Mouse (Mus musculus) c-Kit-positive CD71-positive TER-119-negative erythroid progenitor cells, embryonic 14.5 days (primary cell): Measurements from ENCODE around the gene Pibf1.

ENCODE experiments used
- DNase-seq: peaks from one replicate; pipeline ENCODE4 v3.0.0-alpha.2; 2013; ENCODE audit warnings: low read depth

Pibf1 gene

GRCm38 (mm10) chr14:99266749-99267148 is 167.5 kb downstream of the Pibf1 start:
- no peak for DNase-seq

DNA sequence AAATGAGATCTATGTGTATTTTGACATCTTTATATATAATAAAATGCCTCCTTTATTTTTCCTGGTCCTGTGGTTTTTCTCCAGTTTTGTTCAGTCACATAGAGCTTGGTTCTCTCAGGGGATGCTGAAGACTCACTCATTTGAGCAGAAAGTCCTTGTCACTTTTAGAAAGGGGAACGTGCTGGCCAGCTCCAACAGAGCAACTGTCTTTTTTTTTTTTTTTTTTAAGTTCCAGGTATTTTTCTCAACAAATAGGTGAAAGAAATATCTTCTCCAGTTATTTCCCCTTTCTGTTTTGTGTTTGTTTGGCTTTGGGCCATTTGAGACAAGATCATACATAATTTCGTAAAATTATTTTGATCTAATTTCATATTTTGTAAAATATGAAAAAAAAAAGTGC is 174.8 kb downstream of the Pibf1 start:
- no peak for DNase-seq

- no peak for DNase-seq
These were observed 176.6 kb downstream of the Pibf1 start for GRCm38 (mm10) chr14:99275827-99276226.

DNA sequence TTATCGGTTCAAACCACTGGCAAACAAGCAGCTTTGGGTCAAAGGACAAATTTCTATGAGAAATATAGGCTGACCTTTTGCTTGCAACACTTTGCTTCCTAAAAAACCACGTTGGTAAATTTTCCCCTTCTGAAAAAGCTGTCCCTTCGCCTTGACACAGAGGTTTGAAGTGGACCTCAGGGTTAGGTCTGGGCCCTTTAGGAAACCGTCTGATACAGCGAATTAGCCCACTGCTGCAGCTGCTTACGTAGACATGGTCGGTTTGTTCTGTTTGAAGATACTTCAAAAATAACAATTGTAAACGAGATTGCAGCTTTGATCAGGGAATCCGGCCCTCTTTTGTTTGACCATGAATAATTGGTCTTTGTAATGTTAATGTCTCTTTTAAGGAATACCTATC is 179.1 kb downstream of the Pibf1 start:
- DNase-seq = no peak

GRCm38 (mm10) chr14:99278763-99279486 is 179.7 kb downstream of the Pibf1 start:
- DNase-seq = no peak

DNA sequence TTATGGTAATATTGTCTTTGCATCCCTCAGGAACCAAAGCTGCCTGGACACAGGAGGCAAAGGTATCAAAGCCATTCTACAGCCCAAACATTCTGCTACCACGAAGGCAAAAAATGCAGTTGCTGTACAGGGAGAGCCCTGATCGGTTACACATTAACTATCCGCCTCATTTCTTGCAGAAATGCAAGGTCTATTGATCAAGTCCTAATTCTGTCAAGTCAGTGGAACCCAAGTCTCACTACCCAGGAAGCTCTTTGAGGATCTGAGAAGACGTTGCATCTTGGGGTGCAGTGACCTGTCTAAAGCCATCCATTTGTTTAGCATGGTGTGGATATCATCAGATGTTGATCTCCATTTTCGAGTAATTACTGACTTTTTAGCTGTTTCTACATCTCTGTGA is 181.2 kb downstream of the Pibf1 start:
- DNase-seq = no peak

DNA sequence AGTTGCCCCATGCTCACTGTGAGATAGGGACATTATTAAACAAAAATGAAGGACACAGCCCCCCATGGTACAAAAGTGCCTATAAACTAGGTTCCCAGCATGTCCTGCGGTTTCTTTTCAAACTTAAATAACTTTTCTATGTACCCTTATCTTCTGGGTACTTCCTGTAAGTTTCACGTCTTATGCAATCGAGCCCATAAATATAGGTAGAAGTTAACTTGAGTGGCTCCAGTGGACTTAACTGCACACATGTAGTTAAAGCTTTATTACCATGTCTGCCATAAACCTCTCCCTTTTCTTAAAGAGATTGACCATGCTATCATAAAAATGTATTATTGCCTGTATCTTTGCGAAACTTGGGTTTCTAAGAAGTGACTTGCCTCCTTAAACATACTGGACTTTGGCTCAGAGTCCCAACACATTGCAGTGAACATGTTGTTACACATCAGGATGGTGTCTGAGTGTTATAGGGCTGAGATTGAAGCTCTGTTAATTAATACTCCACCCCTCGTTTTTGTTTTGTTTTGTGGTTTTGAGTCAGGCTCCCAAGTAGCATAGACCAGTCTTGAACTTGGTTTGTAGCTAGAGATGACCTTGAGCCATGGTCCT is 181.7 kb downstream of the Pibf1 start:
- no peak for DNase-seq

GRCm38 (mm10) chr14:99285486-99285885 is 186.3 kb downstream of the Pibf1 start:
- no peak for DNase-seq

DNA sequence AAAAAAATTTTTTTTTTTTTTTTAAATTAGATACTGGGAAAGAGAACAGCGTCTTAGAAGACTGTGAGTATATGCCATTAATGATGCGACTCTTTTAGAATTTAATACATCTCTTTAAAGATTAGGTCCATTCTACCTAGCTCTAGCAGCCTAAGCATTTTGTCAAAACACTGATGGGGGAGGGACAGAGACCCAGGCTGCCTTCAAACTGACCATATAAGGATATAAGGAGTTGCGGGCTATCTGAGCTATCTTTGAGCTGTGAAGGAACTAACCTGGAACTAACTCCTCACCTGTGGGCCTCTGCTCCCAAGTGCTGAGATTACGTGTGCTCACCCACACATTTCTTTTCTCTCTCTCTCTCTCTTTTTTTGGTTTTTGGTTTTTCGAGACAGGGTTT is 193.0 kb downstream of the Pibf1 start:
- no peak for DNase-seq

DNA sequence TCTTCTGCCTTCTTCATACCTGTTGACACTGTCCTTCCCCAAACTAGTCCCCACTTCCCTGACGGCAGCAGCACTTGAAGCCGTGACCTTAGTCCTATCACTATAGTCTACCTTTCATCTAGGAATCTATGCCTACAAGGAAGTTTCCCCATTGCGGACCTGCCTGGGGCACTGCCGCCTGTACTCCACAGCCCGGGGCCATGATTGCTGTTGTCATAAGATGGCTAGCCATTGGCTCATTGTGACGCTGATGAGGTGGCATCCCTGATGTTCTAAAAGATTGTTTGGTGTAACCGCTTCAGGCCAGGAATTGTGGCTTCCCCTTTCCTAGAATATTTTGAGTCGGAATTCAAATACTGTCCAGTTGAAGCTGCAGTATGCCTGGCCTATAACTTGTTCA is 195.2 kb downstream of the Pibf1 start:
- no peak for DNase-seq

GRCm38 (mm10) chr14:99295606-99296341 is 196.6 kb downstream of the Pibf1 start:
- DNase-seq = no peak

- DNase-seq = peak; percentile 86
These were observed 199.3 kb downstream of the Pibf1 start, which contains the start of gene Klf5 for GRCm38 (mm10) chr14:99298385-99299021. Gene Klf5, plus strand, starts transcription at chr14:99298691.

DNA sequence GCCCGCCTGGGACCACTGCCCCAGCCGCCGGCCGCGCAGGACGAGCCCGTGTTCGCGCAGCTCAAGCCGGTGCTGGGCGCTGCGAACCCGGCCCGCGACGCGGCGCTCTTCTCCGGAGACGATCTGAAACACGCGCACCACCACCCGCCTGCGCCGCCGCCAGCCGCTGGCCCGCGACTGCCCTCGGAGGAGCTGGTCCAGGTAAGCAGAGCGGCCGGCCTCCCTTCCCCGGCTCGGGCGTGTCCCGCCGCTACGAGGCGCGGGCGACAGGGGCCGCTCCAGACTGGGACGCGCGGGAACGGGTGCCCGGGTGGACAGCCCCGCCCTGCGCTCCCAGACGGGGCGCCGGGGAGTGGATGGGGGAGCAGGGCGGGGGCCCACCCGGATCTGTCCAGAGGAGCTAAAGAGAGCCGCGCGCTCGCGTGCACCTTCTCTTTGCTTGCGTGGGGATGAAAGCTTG is 199.8 kb downstream of the Pibf1 start:
- DNase-seq = no peak

- no peak for DNase-seq
These were observed 200.5 kb downstream of the Pibf1 start for GRCm38 (mm10) chr14:99299701-99300191.

GRCm38 (mm10) chr14:99301472-99301871 is 202.2 kb downstream of the Pibf1 start:
- DNase-seq = no peak
